ENCODE assay signal across 13 mouse cellular contexts in genomic region chr13:59972093-59972427, GRCm38 (mm10).
A peak's percentile ranks its signal among the peaks of the same experiment; 100 is the strongest.
DNase-seq lines count a peak whose midpoint lies in the region; ATAC-seq and TF ChIP-seq lines count a peak whose summit lies in the region.
"Had no signal": no experiment of that assay in that cellular context is flagged by ENCODE, and none has a peak within 500 bp of the region (broad histone marks: within the 10 kb centered on the region; RNA-seq: fewer than 3 reads in every experiment).

No protein-coding gene starts in this region.

- TF ChIP-seq POLR2A in testis, adult 2 months (IDR thresholded peaks at IDR 0.05; ENCODE audit: control insufficient read depth, low read depth, low read length): no peak

- 0 out of 2 replicates have a peak, but pooled peaks cover 5% of the 10 kb centered on the region for H3K27me3 ChIP-seq in heart, embryonic 12.5 days (replicated peaks)
- no peaks in the 10 kb centered on the region; the same call in 1 of the 2 replicates for H3K27me3 ChIP-seq in testis, adult 2 months (ENCODE audit: control insufficient read depth, insufficient read depth, low read length)
- H3K27me3 ChIP-seq in limb, embryonic 12.5 days: peaks cover 3% of the 10 kb centered on the region; the same call in 1 of the 2 replicates
- H3K27me3 ChIP-seq: Patski had no signal

- DNase-seq in heart, adult 18-20 months: no peak
- DNase-seq in testis, postnatal 10 days (ENCODE audit: low spot score): no peak
- no peak for DNase-seq in frontal cortex, postnatal 14 days (ENCODE audit: low spot score in 2 of 2)
- DNase-seq: B cell, adult 2 months; cerebellum, adult 9-11 months; layer of hippocampus, postnatal 36 days; lung, postnatal 14 days had no signal

- 59% methylated on average over 9 of the region's 9 CpGs for WGBS in heart, embryonic 12.5 days
- WGBS in limb, embryonic 12.5 days: 51% methylated on average over 9 of the region's 9 CpGs

- no peak for TF ChIP-seq CTCF in testis, adult 2 months (IDR thresholded peaks at IDR 0.05; ENCODE audit: control insufficient read depth, insufficient read depth, insufficient replicate concordance, low read depth, low read length)

- ATAC-seq in heart, embryonic 12.5 days (ENCODE audit: insufficient number of reproducible peaks, low FRiP score): no peak
- ATAC-seq in limb, embryonic 12.5 days (ENCODE audit: insufficient number of reproducible peaks, insufficient read depth, low FRiP score, low TSS enrichment, low read depth): no peak
- ATAC-seq in megakaryocyte, adult 5-6 weeks (ENCODE audit: poor library complexity, severe bottlenecking): no peak
- ATAC-seq in activated CD4-positive, CD25-positive, alpha-beta regulatory T cell, adult 4 months: no peak
- ATAC-seq: Patski had no signal

- no peak overlapping the region for H3K27ac ChIP-seq in heart, embryonic 12.5 days (ENCODE audit: poor library complexity, severe bottlenecking)
- H3K27ac ChIP-seq in testis, adult 2 months (ENCODE audit: control insufficient read depth, insufficient read depth, low read depth, low read length): no peak overlapping the region
- H3K27ac ChIP-seq in limb, embryonic 12.5 days: peak overlapping the region; percentile 91

- peak overlapping the region; percentile 64 for H3K4me2 ChIP-seq in heart, embryonic 12.5 days
- peak overlapping the region; percentile 49 for H3K4me2 ChIP-seq in limb, embryonic 12.5 days

- H3K4me3 ChIP-seq in heart, embryonic 12.5 days: no peak overlapping the region
- H3K4me3 ChIP-seq in testis, adult 2 months (ENCODE audit: control insufficient read depth, low read depth, low read length): peak overlapping the region; percentile 28
- H3K4me3 ChIP-seq in limb, embryonic 12.5 days (replicated peaks): no peak overlapping the region

- H3K9ac ChIP-seq in heart, embryonic 12.5 days: no peak overlapping the region
- no peak overlapping the region for H3K9ac ChIP-seq in limb, embryonic 12.5 days (replicated peaks)

- H3K36me3 ChIP-seq in heart, embryonic 12.5 days: no peaks in the 10 kb centered on the region
- no peaks in the 10 kb centered on the region for H3K36me3 ChIP-seq in testis, adult 2 months (ENCODE audit: control insufficient read depth, insufficient read depth, low read length)
- no peaks in the 10 kb centered on the region for H3K36me3 ChIP-seq in limb, embryonic 12.5 days

- peaks cover 31% of the 10 kb centered on the region for H3K4me1 ChIP-seq in heart, embryonic 12.5 days (replicated peaks)
- peaks cover 8% of the 10 kb centered on the region for H3K4me1 ChIP-seq in testis, adult 2 months (ENCODE audit: control insufficient read depth, insufficient read depth, low read length)
- H3K4me1 ChIP-seq in limb, embryonic 12.5 days (replicated peaks): peaks cover 60% of the 10 kb centered on the region

- no peaks in the 10 kb centered on the region for H3K9me3 ChIP-seq in heart, embryonic 12.5 days (replicated peaks)
- H3K9me3 ChIP-seq in limb, embryonic 12.5 days: no peaks in the 10 kb centered on the region
